18 mouse cellular contexts compared by ENCODE assay signal in the genomic region with DNA sequence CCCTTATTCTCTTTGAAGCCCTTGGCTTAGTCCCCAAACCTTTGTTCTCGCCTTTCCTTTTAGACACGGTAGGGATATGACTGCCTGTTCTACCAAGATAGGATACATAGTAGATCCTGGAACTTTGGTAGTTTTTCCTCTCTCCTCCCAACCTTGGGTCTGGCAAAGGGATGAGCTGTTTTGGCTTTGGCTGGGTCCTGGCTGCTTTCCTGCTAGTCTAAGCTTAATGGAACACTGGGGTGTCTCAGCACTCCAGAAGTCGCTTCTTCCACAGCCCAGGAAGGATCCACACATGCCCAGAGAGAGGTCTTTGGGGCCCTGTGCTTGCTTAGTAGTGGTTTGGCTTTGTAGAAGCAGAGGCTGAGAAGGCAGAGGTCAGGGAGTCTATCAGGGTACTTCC. TPM values are rescaled to one million over a fixed set of nuclear protein-coding genes. Genes with fewer than 3 reads are reported as not detected.
"Had no signal": no experiment of that assay in that cellular context is flagged by ENCODE, and none has a peak within 500 bp of the region (broad histone marks: within the 10 kb centered on the region; RNA-seq: fewer than 3 reads in every experiment).

No protein-coding gene starts in this region.

- H3K27ac ChIP-seq: limb, embryonic 10.5 days; liver, embryonic 15.5 days; neural tube, embryonic 12.5 days had no signal

- H3K4me3 ChIP-seq: limb, embryonic 10.5 days; liver, embryonic 15.5 days; midbrain, embryonic 15.5 days; neural tube, embryonic 12.5 days had no signal

- DNase-seq: kidney, postnatal 25 days; layer of hippocampus, adult 9-11 months; lung, adult 2 months; lung, postnatal 36 days; retina, postnatal 1 day; right cerebral cortex, postnatal 4 days; spleen, adult 18-20 months; thymus, adult 18-20 months; thymus, postnatal 25 days had no signal

- ATAC-seq: lung, postnatal 0 days had no signal

RNA-seq across cellular contexts. Expression of a gene that starts 27.7 kb away (rescaled TPM):
- total RNA-seq: monocyte, adult 5-6 weeks had no signal

RNA-seq across cellular contexts. Expression of a gene that starts 47.7 kb away (rescaled TPM):
- total RNA-seq: left cerebral cortex, postnatal 10 days; megakaryocyte progenitor cell, adult 5-6 weeks; monocyte, adult 5-6 weeks; neutrophil, adult 5-6 weeks had no signal
